Mouse (Mus musculus): ENCODE measurements at regions not wholly inside any gene's neighbourhood (a gene's known extent, or its start where the extent isn't known, plus 50 kb on each side); places are given as distances from the start of the nearest gene placed in this dataset.

GRCm38 (mm10) chr17:75907085-75907484, 355.3 kb upstream of the Fam98a start:
- intact Hi-C loops (cut with DNase I): no loop called here
- no peak for DNase-seq (ENCODE audit: low spot score in 2 of 2)

GRCm38 (mm10) chr17:75906643-75907042, 354.9 kb upstream of the Fam98a start:
- DNase-seq (ENCODE audit: low spot score in 2 of 2): no peak
- intact Hi-C loops (cut with DNase I): no loop called here

GRCm38 (mm10) chr17:75895436-75895835, 343.7 kb upstream of the Fam98a start:
- intact Hi-C loops (cut with DNase I): no loop called here
- DNase-seq (ENCODE audit: low spot score in 2 of 2): no peak

- intact Hi-C loops (cut with DNase I): no loop called here
- DNase-seq (ENCODE audit: low spot score in 2 of 2): no peak
Measured at GRCm38 (mm10) chr17:75894934-75895333, 343.2 kb upstream of the Fam98a start.

GRCm38 (mm10) chr17:75893559-75893958, 341.8 kb upstream of the Fam98a start:
- intact Hi-C loops (cut with DNase I): no loop called here
- no peak for DNase-seq (ENCODE audit: low spot score in 2 of 2)

GRCm38 (mm10) chr17:75892156-75892555, 340.4 kb upstream of the Fam98a start:
- no peak for DNase-seq (ENCODE audit: low spot score in 2 of 2)
- intact Hi-C loops (cut with DNase I): no loop called here

- DNase-seq (ENCODE audit: low spot score in 2 of 2): no peak
- intact Hi-C loops (cut with DNase I): no loop called here
Measured at GRCm38 (mm10) chr17:75891564-75891963, 339.8 kb upstream of the Fam98a start.

GRCm38 (mm10) chr17:75877848-75878247, 326.1 kb upstream of the Fam98a start:
- intact Hi-C loops (cut with DNase I): no loop called here
- no peak for DNase-seq (ENCODE audit: low spot score in 2 of 2)

- DNase-seq (ENCODE audit: low spot score in 2 of 2): no peak
- intact Hi-C loops (cut with DNase I): no loop called here
Measured at GRCm38 (mm10) chr17:75876895-75877294, 325.1 kb upstream of the Fam98a start.

- intact Hi-C loops (cut with DNase I): no loop called here
- DNase-seq (ENCODE audit: low spot score in 2 of 2): no peak
Measured at GRCm38 (mm10) chr17:75874535-75874934, 322.8 kb upstream of the Fam98a start.

GRCm38 (mm10) chr17:75870492-75870891, 318.7 kb upstream of the Fam98a start:
- intact Hi-C loops (cut with DNase I): no loop called here
- peak; percentile 3 to 4 for DNase-seq (ENCODE audit: low spot score in 2 of 2)

- DNase-seq (ENCODE audit: low spot score in 2 of 2): no peak
- intact Hi-C loops (cut with DNase I): no loop called here
Measured at GRCm38 (mm10) chr17:75857015-75857414, 305.3 kb upstream of the Fam98a start.

GRCm38 (mm10) chr17:75815997-75816626, 264.4 kb upstream of the Fam98a start:
- no peak for DNase-seq (ENCODE audit: low spot score in 2 of 2)
- intact Hi-C loops (cut with DNase I): no loop called here

GRCm38 (mm10) chr17:75812163-75812562, 260.4 kb upstream of the Fam98a start:
- DNase-seq (ENCODE audit: low spot score in 2 of 2): no peak
- intact Hi-C loops (cut with DNase I): no loop called here

- intact Hi-C loops (cut with DNase I): no loop called here
- DNase-seq (ENCODE audit: low spot score in 2 of 2): no peak
Measured at GRCm38 (mm10) chr17:75808524-75809326, 257.0 kb upstream of the Fam98a start.

GRCm38 (mm10) chr17:75808025-75808424, 256.3 kb upstream of the Fam98a start:
- DNase-seq (ENCODE audit: low spot score in 2 of 2): no peak
- intact Hi-C loops (cut with DNase I): no loop called here

GRCm38 (mm10) chr17:75804358-75804757, 252.6 kb upstream of the Fam98a start:
- no peak for DNase-seq (ENCODE audit: low spot score in 2 of 2)
- intact Hi-C loops (cut with DNase I): no loop called here

- intact Hi-C loops (cut with DNase I): no loop called here
- DNase-seq (ENCODE audit: low spot score in 2 of 2): no peak
Measured at GRCm38 (mm10) chr17:75796380-75796779, 244.6 kb upstream of the Fam98a start.

GRCm38 (mm10) chr17:75795772-75796171, 244.0 kb upstream of the Fam98a start:
- no peak for DNase-seq (ENCODE audit: low spot score in 2 of 2)
- intact Hi-C loops (cut with DNase I): no loop called here

- intact Hi-C loops (cut with DNase I): no loop called here
- DNase-seq (ENCODE audit: low spot score in 2 of 2): peak in 1 of 2 experiments; percentile 7
Measured at GRCm38 (mm10) chr17:75779770-75780169, 228.0 kb upstream of the Fam98a start.

- peak; percentile 22 to 30 for DNase-seq (ENCODE audit: low spot score in 2 of 2)
- intact Hi-C loops (cut with DNase I): no loop called here
Measured at GRCm38 (mm10) chr17:75776611-75777010, 224.9 kb upstream of the Fam98a start.
